Mouse (Mus musculus): ENCODE results near the gene Ccl2.

Ccl2 gene

GRCm38 (mm10) chr11:82038535-82038934 lies 3.2 kb downstream of the Ccl2 start, which contains the start of gene Gm17268:
Gene Gm17268, minus strand, starts transcription at chr11:82038562.
- DNase-seq: no peak

GRCm38 (mm10) chr11:82039132-82039660 lies 3.8 kb downstream of the Ccl2 start:
- no peak for DNase-seq

GRCm38 (mm10) chr11:82041671-82042080 lies 6.3 kb downstream of the Ccl2 start:
- DNase-seq: no peak

- no peak for DNase-seq
Measured at GRCm38 (mm10) chr11:82045471-82045870, 10.1 kb downstream of the Ccl2 start, which contains the start of gene Ccl7. Gene Ccl7, plus strand, starts transcription at chr11:82045712.

GRCm38 (mm10) chr11:82047746-82048415 lies 12.5 kb downstream of the Ccl2 start:
- peak; percentile 9 for DNase-seq

GRCm38 (mm10) chr11:82053849-82054248 lies 18.5 kb downstream of the Ccl2 start:
- no peak for DNase-seq

DNA sequence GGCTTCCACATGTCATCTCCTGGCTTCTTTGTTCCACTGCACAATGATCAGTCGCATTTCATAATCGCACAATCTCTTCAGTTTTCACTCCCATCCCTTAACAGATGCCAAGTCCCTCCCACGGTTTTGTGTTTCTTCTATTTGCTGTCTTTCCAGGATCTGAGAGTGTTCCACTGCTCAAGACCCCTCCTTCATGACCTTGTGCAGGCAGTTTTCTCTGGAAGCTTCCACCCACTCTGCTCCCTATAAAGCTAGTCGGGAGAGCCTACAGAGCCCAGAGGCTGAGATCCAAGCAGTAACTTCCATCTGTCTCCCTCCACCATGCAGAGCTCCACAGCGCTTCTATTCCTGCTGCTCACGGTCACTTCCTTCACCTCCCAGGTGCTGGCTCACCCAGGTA lies 22.3 kb downstream of the Ccl2 start, which contains the start of gene Ccl11:
Ccl11 (plus strand) TSS at position 178 of the 400 bp plus-strand sequence.
- DNase-seq: no peak

DNA sequence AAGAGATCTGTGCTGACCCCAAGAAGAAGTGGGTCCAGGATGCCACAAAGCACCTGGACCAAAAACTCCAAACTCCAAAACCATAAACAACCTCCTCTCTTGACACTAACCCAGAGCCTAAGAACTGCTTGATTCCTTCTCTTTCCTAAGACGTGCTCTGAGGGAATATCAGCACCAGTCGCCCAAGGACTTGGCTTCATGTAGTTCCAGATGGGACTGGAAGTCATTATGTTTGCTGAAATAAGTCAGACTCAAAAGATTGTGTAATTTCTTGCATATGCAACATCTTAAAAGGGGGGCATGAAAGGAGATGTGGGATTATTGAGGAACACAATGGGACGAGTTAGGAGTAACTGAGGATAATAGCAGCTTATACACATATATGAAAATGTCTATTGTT lies 26.9 kb downstream of the Ccl2 start:
- DNase-seq: no peak

DNA sequence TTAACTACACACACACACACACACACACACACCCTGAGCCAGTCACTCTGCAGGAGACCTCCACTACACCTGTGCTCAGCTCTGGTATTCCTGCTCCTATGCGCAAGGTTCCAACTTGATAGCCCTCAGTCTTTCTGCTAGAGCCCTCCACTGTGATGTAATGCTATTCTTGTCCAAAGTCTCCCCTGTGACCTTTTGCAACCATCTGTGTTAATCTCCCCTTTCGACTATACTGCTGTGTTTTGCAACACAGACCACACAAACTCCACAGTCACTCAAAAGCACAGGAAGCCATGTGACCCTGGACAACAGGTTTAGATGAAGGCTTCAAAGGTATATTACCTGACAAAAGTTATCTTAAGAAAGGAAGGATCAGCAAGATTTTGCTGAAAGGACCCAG lies 28.1 kb downstream of the Ccl2 start:
- no peak for DNase-seq

DNA sequence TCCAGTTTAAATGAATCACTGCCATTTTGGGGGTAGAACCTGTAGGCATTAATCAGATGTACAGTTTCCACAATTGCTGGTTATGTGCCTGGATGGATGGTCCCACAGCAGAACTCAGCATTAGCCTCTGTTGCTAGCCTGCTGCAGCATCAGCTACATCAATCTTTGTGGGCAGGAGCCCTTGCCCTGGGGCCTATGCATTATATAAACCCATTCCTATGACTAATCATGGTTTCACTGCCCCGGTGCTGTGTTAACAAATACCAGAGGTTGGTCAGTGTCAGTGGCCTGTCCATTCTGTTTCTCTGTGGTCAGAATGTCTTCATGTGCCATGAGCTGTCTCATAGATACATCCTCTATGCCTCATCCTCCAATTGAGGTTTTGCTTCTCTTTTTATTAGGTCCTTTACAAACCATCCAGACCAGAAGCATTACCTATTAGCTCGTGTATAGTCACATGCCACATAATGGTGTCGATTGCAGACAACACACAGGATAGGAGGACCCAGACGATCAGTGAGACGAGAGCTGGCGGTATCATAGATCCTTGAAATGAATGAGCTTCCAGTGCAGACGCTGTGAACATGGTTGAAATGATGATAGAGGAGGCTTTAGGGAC lies 31.7 kb downstream of the Ccl2 start:
- DNase-seq: no peak

DNA sequence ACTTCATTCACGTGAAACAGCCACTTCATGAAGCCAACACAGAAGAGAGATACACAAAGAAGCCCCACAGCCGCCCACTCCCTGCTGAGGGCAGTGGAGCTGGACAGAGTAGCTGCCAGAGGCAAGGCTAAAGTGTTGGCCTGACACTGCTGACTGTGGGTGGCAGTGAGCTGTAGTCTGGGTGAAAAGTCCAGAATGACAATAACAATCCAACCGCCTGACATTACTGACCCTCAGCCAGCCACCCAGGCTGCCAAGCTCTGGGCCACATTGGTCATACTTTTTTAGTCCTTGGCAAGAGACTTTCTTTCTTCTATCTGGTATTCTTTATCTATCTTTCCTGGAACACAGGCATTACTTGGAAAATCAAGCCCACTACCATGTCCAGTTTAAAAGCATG lies 35.7 kb downstream of the Ccl2 start:
- no peak for DNase-seq

GRCm38 (mm10) chr11:82072374-82072773 lies 37.0 kb downstream of the Ccl2 start:
- no peak for DNase-seq

DNA sequence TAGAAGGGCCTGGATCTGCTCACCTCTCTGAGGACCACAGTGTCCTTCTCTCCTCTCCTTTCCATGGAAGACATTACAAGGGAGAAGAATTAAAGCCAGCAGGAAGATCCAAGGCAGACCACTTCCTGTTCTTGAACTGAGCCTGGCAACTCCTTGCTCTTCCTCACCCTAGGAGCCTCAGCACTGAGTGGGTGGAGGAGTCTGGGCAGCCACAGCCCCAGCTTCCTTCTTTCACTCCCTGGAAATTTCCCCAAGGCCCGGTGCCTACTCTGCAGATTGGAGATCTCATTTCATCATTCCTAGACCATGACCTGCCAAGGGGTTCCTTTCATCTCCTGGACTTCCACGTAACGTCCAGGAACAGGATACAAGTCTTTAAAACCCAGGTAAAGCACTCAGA lies 37.6 kb downstream of the Ccl2 start:
- no peak for DNase-seq

DNA sequence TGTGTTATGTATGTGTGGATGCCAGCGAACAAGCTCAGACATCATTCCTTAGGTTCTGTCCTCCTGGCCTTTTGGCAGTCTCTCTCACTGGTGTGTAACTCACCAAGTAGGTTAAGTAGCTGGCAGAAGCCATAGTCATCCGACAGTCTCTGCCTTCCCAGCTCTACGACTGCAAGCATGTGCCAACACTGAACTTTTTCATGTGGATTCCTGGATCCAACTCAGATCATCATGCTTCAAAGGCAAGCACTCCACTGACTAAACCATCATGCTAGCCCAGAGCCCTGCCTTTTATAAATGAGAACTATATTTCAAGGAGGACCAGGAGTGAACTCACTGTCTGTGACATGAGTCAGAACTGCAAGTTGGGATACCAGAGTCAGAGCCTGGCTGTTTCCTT lies 38.3 kb downstream of the Ccl2 start:
- no peak for DNase-seq

GRCm38 (mm10) chr11:82077031-82077430 lies 41.7 kb downstream of the Ccl2 start:
- DNase-seq: no peak

GRCm38 (mm10) chr11:82078136-82078730 lies 42.9 kb downstream of the Ccl2 start:
- no peak for DNase-seq

GRCm38 (mm10) chr11:82080865-82081264 lies 45.5 kb downstream of the Ccl2 start:
- DNase-seq: no peak

GRCm38 (mm10) chr11:82084360-82084759 lies 49.0 kb downstream of the Ccl2 start:
- DNase-seq: no peak
